Mouse (Mus musculus) midbrain, postnatal 0 days (tissue): ENCODE measurements around the gene Klf7. TPM values are rescaled to one million over a fixed set of nuclear protein-coding genes. Genes with fewer than 3 reads are reported as not detected.
A peak's percentile ranks its signal among the peaks of the same experiment; 100 is the strongest.

Source experiments
- ATAC-seq: fragments of 200-750 bp; cut with Nextera tagmentation; 2 replicates; pipeline ENCODE4 v1.8.0; 2017; ENCODE audit warnings: moderate number of reproducible peaks, mild to moderate bottlenecking, moderate TSS enrichment, moderate library complexity; ENCODE audit not compliant: low FRiP score
- DNase-seq: peaks from one replicate; pipeline ENCODE4 v3.0.0-alpha.2; 2015; ENCODE audit warnings: low spot score
- H3K27ac ChIP-seq: fragments of 300-500 bp; sonication (generic); 2 replicates; pipeline ENCODE4 v1.5.1; 2014; ENCODE audit warnings: low read depth, mild to moderate bottlenecking, low read length, mixed read lengths
- H3K27me3 ChIP-seq: fragments of 300-500 bp; sonication (generic); 2 replicates; pipeline ENCODE4 v1.6.1; 2014; ENCODE audit warnings: low read length, control low read depth, mixed read lengths; ENCODE audit not compliant: insufficient read depth
- H3K36me3 ChIP-seq: fragments of 300-500 bp; sonication (generic); 2 replicates; pipeline ENCODE4 v1.6.1; 2014; ENCODE audit warnings: low read length, control low read depth, mixed read lengths; ENCODE audit not compliant: insufficient read depth
- H3K4me1 ChIP-seq: fragments of 300-500 bp; sonication (generic); 2 replicates; pipeline ENCODE4 v1.6.1; 2014; ENCODE audit warnings: mild to moderate bottlenecking, control low read depth, antibody characterized with exemption, low read length, mixed read lengths; ENCODE audit not compliant: insufficient read depth
- H3K4me2 ChIP-seq: fragments of 300-500 bp; sonication (generic); 2 replicates; pipeline ENCODE4 v1.6.1; 2014; ENCODE audit warnings: low read depth, mild to moderate bottlenecking, low read length, mixed read lengths; ENCODE audit not compliant: poor library complexity, severe bottlenecking
- H3K4me3 ChIP-seq: fragments of 300-500 bp; sonication (generic); 2 replicates; pipeline ENCODE4 v1.5.1; 2014; ENCODE audit warnings: low read depth, mild to moderate bottlenecking, low read length, moderate library complexity
- H3K9ac ChIP-seq: fragments of 300-500 bp; sonication (generic); replicated peaks from 2 replicates; pipeline ENCODE4 v1.6.1; 2014; ENCODE audit warnings: mild to moderate bottlenecking, low read length, moderate library complexity, mixed read lengths; ENCODE audit not compliant: poor library complexity, severe bottlenecking
- H3K9me3 ChIP-seq: fragments of 300-500 bp; sonication (generic); 2 replicates; pipeline ENCODE4 v1.6.1; 2016; ENCODE audit warnings: low read length, control low read depth
- CTCF ChIP-seq: IDR thresholded peaks from 2 replicates; pipeline ENCODE4 v1.5.1; 2016; ENCODE audit warnings: antibody characterized with exemption, mild to moderate bottlenecking
- WGBS: fragments of 180-500 bp; shearing (Covaris S2); extraction: QIAGEN DNeasy Blood & Tissue Kit; methylation state at CpG from one replicate; pipeline ENCODE4 v1.1.7; 2014; 5-methylcytosine and 5-hydroxymethylcytosine counted together
- polyA plus RNA-seq: library from polyadenylated mRNA; unstranded; fragments of >200 nt; fragmentation: Nextera tagmentation; extraction: Ambion mirVana; gene quantifications from 2 replicates; pipeline ENCODE4 v1.2.1, GENCODE M21; 2015
- total RNA-seq: library from RNA; depleted of rRNA; stranded (reverse); fragments of >200 nt; gene quantifications from 2 replicates; pipeline ENCODE4 v1.2.3, GENCODE M21; 2014

Klf7 gene
- total and polyA plus RNA-seq, 2 experiments from 2014 or later, result 59.9 to 138 TPM

- H3K4me2 ChIP-seq, result no peak overlapping the region
- H3K36me3 ChIP-seq, result no peaks in the 10 kb centered on the region; the same call in 1 of the 2 replicates
- H3K9me3 ChIP-seq, result no peaks in the 10 kb centered on the region
- no peak for ATAC-seq
- no peak for DNase-seq
- H3K27ac ChIP-seq, result 0 out of 2 replicates have a peak overlapping the region, but pooled peaks have one; percentile 12
- no peak for TF ChIP-seq CTCF
- H3K27me3 ChIP-seq, result no peaks in the 10 kb centered on the region
- H3K9ac ChIP-seq, result no peak overlapping the region
- WGBS, result 73% methylated on average over 4 of the region's 4 CpGs
- H3K4me3 ChIP-seq, result no peak overlapping the region
- H3K4me1 ChIP-seq, result peaks cover 18% of the 10 kb centered on the region; the same call in 1 of the 2 replicates
Measured at GRCm38 (mm10) chr1:64055978-64056377, 66.1 kb downstream of the Klf7 start.

GRCm38 (mm10) chr1:64055210-64055609 is 66.9 kb downstream of the Klf7 start:
- Histone ChIP-seq H3K4me2 (no peak overlapping the region), H3K36me3 (no peaks in the 10 kb centered on the region; the same call in 1 of the 2 replicates), H3K27me3 (no peaks in the 10 kb centered on the region), H3K9ac (no peak overlapping the region), H3K9me3 (no peaks in the 10 kb centered on the region), H3K27ac (0 out of 2 replicates have a peak overlapping the region, but pooled peaks have one; percentile 6), H3K4me1 (peaks cover 10% of the 10 kb centered on the region; the same call in 1 of the 2 replicates), H3K4me3 (no peak overlapping the region)
- 67% methylated on average over 4 of the region's 4 CpGs for WGBS
- DNase-seq, result no peak
- TF ChIP-seq CTCF, result no peak
- ATAC-seq, result no peak

GRCm38 (mm10) chr1:64052069-64052750 is 69.9 kb downstream of the Klf7 start:
- Histone ChIP-seq H3K4me1 (peaks cover 9% of the 10 kb centered on the region; the same call in 1 of the 2 replicates), H3K9ac (no peak overlapping the region), H3K4me3 (no peak overlapping the region), H3K27me3 (no peaks in the 10 kb centered on the region), H3K36me3 (no peaks in the 10 kb centered on the region), H3K27ac (no peak overlapping the region), H3K4me2 (no peak overlapping the region), H3K9me3 (no peaks in the 10 kb centered on the region)
- TF ChIP-seq CTCF, result no peak
- no peak for ATAC-seq
- no peak for DNase-seq
- WGBS, result 86% methylated on average over 7 of the region's 7 CpGs

GRCm38 (mm10) chr1:64048567-64048966 is 73.5 kb downstream of the Klf7 start:
- H3K27ac ChIP-seq, result no peak overlapping the region
- H3K27me3 ChIP-seq, result no peaks in the 10 kb centered on the region
- no peak for TF ChIP-seq CTCF
- no peak overlapping the region for H3K4me2 ChIP-seq
- H3K4me3 ChIP-seq, result no peak overlapping the region
- ATAC-seq (no peak), DNase-seq (no peak)
- H3K9ac ChIP-seq, result no peak overlapping the region
- H3K36me3 ChIP-seq, result no peaks in the 10 kb centered on the region
- 74% methylated on average over 4 of the region's 4 CpGs for WGBS
- peaks cover 5% of the 10 kb centered on the region; the same call in 1 of the 2 replicates for H3K4me1 ChIP-seq
- no peaks in the 10 kb centered on the region for H3K9me3 ChIP-seq

- no peak for TF ChIP-seq CTCF
Measured at GRCm38 (mm10) chr1:64046802-64047156, 75.3 kb downstream of the Klf7 start.

GRCm38 (mm10) chr1:64046087-64046801 is 75.8 kb downstream of the Klf7 start:
- ATAC-seq, result no peak
- Histone ChIP-seq H3K9ac (no peak overlapping the region), H3K9me3 (no peaks in the 10 kb centered on the region), H3K4me2 (no peak overlapping the region), H3K4me3 (no peak overlapping the region), H3K36me3 (peaks cover 1% of the 10 kb centered on the region; the same call in 1 of the 2 replicates), H3K27ac (no peak overlapping the region), H3K27me3 (no peaks in the 10 kb centered on the region), H3K4me1 (peaks cover 5% of the 10 kb centered on the region; the same call in 1 of the 2 replicates)
- 84% methylated on average over 14 of the region's 14 CpGs for WGBS
- no peak for TF ChIP-seq CTCF
- DNase-seq, result no peak

More at GRCm38 (mm10) chr1:64046802-64047156, 75.3 kb downstream of the Klf7 start:
- H3K27ac ChIP-seq, result no peak overlapping the region
- no peaks in the 10 kb centered on the region for H3K9me3 ChIP-seq
- H3K36me3 ChIP-seq, result no peaks in the 10 kb centered on the region
- peaks cover 5% of the 10 kb centered on the region; the same call in 1 of the 2 replicates for H3K4me1 ChIP-seq
- H3K27me3 ChIP-seq, result no peaks in the 10 kb centered on the region
- DNase-seq, result no peak
- H3K9ac ChIP-seq, result no peak overlapping the region
- ATAC-seq, result no peak
- no peak overlapping the region for H3K4me2 ChIP-seq
- H3K4me3 ChIP-seq, result no peak overlapping the region
